Mouse (Mus musculus): ENCODE results near the gene Etv6.

DNA sequence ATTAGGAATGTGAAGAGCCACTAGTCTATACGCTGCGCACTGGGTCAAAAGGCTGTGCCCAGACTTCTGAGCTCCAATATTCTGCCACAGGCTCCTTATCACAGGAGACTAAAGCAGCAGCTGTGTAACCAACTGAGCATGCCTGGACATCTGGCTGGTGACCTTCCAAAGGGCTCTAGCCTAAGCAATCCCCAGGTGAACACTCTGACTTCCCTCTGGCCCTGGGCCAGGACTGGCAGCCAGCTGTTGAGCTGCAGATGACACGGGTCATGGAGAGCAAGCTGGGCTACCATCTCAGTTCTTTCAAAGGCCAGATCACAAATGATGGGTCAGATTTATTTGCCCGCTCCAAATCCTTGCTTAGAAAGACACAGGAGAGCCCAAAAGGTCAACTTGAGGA is 275.8 kb downstream of the Etv6 start:
- TF ChIP-seq BHLHE40 (IDR thresholded peaks at IDR 0.05; ENCODE audit: borderline replicate concordance, low read depth, low read length), result no peak
- no peak for TF ChIP-seq ELF1 (IDR thresholded peaks at IDR 0.05; ENCODE audit: low read depth, low read length)
